Mouse (Mus musculus): ENCODE measurements at regions not wholly inside any gene's neighbourhood (a gene's known extent, or its start where the extent isn't known, plus 50 kb on each side); places are given as distances from the start of the nearest gene placed in this dataset.

DNA sequence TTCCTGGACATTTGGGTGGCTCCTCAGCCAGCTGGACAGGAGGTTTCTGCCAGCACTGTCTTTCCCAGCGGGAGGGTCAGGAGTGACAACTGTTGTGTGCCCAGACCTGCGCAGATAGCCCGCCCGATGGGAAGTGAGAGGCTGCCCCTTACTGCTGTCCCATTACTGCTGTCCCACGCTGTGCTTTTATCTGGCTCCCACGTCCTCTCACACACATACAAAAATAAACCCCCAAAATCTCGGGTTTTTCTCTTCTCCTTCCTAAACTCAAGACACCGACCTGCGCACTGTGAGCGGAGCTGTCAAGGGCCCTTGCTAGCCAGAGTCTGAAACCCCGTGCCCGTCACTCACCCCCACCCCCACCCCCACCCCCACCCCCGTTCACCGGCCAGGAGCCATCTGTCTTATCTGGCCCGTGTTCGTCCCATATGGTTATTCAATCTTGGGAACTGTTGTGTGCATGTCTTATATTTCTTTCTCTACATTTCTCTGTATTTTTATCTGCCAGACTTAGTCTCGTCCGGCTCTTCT lies 109.6 kb downstream of the Ddx11 start:
- no peak for ATAC-seq (ENCODE audit: insufficient read depth)
- 48% methylated on average over 18 of the region's 18 CpGs for WGBS (ENCODE audit: insufficient replicate concordance)

DNA sequence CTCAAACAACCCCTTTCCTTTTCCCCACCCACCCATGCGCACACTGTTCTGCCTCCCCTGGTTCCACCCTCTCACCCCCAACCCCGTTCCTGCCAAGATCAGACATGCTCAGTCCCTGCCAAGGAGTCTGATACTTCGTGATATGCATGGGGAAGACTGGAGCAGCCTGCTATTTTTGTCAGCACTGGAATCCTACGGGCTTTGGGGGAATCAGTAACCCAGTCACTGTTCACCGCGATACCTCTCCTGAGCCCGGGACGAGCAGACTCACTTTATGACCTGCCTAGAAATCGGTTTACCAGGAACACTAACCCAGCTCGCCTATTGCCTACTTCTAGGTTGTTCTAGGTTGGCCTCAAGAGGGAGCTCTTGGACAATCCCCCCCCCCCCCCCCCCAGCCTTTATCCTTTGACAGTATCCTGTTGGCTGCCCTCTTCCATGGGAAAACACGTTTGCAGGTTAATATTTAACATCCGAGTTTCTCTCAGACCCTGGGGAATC lies 110.2 kb downstream of the Ddx11 start:
- Histone ChIP-seq H3K4me1 (replicated peaks) (no peaks in the 10 kb centered on the region), H3K4me3 (replicated peaks) (no peak overlapping the region), H3K27ac (replicated peaks) (no peak overlapping the region), H3K27me3 (peaks cover 4% of the 10 kb centered on the region; the same call in 1 of the 2 replicates), H3K9ac (no peak overlapping the region), H3K9me3 (replicated peaks) (no peaks in the 10 kb centered on the region), H3K4me2 (no peak overlapping the region), H3K36me3 (replicated peaks) (no peaks in the 10 kb centered on the region)
- WGBS (ENCODE audit: insufficient replicate concordance), result 40% methylated on average over 12 of the region's 12 CpGs
- no peak for ATAC-seq (ENCODE audit: insufficient read depth)

More for the DNA sequence above, 109.6 kb downstream of the Ddx11 start:
- H3K9me3 ChIP-seq (replicated peaks), result no peaks in the 10 kb centered on the region
- no peaks in the 10 kb centered on the region for H3K4me1 ChIP-seq (replicated peaks)
- H3K36me3 ChIP-seq (replicated peaks), result no peaks in the 10 kb centered on the region
- no peak overlapping the region for H3K9ac ChIP-seq
- no peak overlapping the region for H3K4me2 ChIP-seq
- no peak overlapping the region for H3K4me3 ChIP-seq (replicated peaks)
- peaks cover 4% of the 10 kb centered on the region; the same call in 1 of the 2 replicates for H3K27me3 ChIP-seq
- H3K27ac ChIP-seq (replicated peaks), result no peak overlapping the region

DNA sequence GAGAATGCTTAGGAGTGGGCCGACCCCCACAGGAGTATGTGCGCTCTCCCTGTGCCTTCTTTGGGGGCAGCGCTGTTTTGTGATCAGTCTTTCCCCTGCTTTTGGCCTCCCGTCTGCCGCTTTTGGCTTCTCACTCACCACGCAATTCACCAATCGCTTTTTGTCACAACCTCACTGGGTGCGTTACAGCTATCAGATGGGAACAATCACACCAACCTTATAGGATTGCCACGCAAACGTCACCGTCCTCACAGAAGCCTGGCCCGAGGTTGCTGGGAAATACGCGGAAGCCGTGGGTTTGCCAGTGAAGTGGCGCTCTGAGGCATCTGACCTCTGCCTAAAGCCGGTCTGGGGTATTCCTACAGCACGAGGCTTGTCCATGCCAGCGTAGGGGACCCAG lies 111.1 kb downstream of the Ddx11 start:
- Histone ChIP-seq H3K9me3 (replicated peaks) (no peaks in the 10 kb centered on the region), H3K4me1 (replicated peaks) (no peaks in the 10 kb centered on the region), H3K4me2 (no peak overlapping the region), H3K9ac (no peak overlapping the region), H3K4me3 (replicated peaks) (no peak overlapping the region), H3K36me3 (replicated peaks) (no peaks in the 10 kb centered on the region), H3K27ac (replicated peaks) (no peak overlapping the region), H3K27me3 (peaks cover 2% of the 10 kb centered on the region; the same call in 1 of the 2 replicates)
- 72% methylated on average over 19 of the region's 19 CpGs for WGBS (ENCODE audit: insufficient replicate concordance)
- no peak for ATAC-seq (ENCODE audit: insufficient read depth)

DNA sequence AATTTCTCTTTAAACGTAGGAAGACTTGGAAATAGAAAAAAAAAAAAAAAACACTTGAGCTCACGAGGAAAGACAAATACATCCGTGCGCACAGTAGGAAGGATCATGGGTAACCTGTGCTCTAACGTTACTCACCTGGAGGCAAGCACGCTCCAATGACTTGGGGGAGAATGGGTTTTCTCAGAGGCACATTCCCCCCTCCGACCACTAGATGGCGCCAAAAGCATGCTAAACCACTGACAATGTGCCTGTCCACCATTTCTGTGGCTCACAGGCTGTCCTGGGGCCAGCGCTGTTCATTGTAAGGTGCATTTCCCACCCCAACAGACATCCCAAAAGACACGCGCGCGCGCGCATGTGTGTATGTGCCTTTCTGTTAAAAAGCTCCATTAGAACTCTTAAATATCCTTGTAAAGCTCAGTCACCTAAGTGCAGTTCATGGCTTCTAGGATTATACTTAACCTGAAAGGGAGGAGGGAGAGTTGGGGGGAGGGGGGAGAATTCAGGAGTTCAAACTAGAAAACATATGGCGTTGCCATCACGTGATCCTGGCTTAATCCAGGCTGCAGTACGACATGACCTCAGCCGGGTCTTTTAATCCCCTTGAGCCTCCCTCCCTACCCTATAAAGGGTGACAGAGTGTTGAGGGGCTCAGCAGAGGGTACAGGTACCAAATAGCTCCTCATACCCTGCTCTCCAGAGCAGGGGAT lies 111.9 kb downstream of the Ddx11 start:
- no peaks in the 10 kb centered on the region for H3K9me3 ChIP-seq (replicated peaks)
- no peak overlapping the region for H3K4me2 ChIP-seq
- H3K27ac ChIP-seq (replicated peaks), result no peak overlapping the region
- no peaks in the 10 kb centered on the region for H3K4me1 ChIP-seq (replicated peaks)
- no peak for ATAC-seq (ENCODE audit: insufficient read depth)
- H3K9ac ChIP-seq, result no peak overlapping the region
- 6% methylated on average over 19 of the region's 19 CpGs for WGBS (ENCODE audit: insufficient replicate concordance)
- no peaks in the 10 kb centered on the region for H3K36me3 ChIP-seq (replicated peaks)
- H3K4me3 ChIP-seq (replicated peaks), result no peak overlapping the region
- H3K27me3 ChIP-seq, result no peaks in the 10 kb centered on the region

DNA sequence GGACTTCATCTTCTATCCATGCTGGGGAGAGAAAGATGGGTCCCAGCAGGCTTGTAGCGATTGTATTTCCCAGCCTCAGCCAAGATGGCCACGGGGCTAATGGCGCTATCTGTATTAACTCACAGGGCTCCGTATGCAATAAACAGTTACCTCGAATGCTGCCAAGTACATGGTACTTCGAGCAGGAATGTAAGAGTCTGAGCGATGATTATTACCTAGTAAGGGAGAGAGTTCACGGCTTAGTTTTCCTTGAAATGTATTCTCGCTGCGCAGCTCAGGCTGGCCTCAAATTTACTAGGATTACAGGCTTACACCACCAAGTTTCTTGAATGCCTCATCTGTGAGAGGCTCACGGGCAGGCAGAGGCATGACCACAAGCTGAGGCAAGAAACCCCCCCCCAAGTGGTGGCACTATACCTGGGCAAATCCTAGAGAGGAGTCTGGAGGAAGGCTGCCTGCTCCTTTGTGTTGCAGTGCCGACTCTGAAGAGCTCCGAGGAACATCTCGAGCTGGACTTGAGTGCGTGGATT lies 112.6 kb downstream of the Ddx11 start:
- Histone ChIP-seq H3K36me3 (replicated peaks) (no peaks in the 10 kb centered on the region), H3K9me3 (replicated peaks) (no peaks in the 10 kb centered on the region), H3K27ac (replicated peaks) (no peak overlapping the region), H3K4me2 (no peak overlapping the region), H3K4me1 (replicated peaks) (no peaks in the 10 kb centered on the region), H3K9ac (no peak overlapping the region), H3K4me3 (replicated peaks) (no peak overlapping the region), H3K27me3 (no peaks in the 10 kb centered on the region)
- ATAC-seq (ENCODE audit: insufficient read depth), result no peak
- 71% methylated on average over 15 of the region's 15 CpGs for WGBS (ENCODE audit: insufficient replicate concordance)

DNA sequence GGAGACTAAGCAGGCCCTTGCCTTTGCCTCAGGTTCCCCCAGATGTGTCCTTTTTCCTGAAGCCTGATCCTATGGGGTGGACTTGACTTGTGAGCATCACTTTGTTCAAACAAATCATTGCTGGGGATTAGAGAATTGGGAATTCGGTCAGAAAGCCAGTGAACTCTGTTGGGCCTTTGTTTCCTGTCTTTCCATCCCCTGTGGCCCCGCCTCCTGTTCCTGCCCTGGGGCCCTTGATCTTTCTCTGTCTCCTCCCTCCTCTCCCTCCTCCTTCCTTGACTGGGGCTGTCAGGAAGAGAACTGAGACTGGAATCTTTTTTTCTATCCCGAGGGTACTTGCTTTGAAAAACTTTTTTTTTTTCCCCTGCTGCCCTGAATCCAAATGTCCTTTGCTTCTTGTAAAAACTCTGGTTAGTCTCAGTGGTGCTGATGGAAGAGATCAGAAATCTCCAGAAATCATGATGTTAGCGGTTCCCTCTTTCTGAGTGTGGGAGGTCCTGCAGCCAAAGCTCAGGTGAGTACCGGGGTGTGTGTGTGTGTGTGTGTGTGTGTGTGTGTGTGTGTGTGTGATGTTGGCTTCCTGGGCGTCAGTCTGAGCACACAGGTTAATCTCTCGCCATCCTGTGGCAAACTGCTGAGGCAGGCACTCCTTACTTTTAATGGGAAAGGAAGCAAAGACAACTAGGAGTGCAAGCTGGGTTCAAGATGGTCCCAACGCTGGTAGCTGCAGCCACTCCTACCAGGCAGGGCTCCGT lies 118.7 kb downstream of the Ddx11 start:
- H3K9me3 ChIP-seq (replicated peaks), result no peaks in the 10 kb centered on the region
- no peaks in the 10 kb centered on the region for H3K27me3 ChIP-seq
- H3K4me2 ChIP-seq, result no peak overlapping the region
- no peaks in the 10 kb centered on the region for H3K4me1 ChIP-seq (replicated peaks)
- no peak overlapping the region for H3K4me3 ChIP-seq (replicated peaks)
- H3K9ac ChIP-seq, result no peak overlapping the region
- ATAC-seq (ENCODE audit: insufficient read depth), result no peak
- H3K27ac ChIP-seq (replicated peaks), result no peak overlapping the region
- 26% methylated on average over 9 of the region's 9 CpGs for WGBS (ENCODE audit: insufficient replicate concordance)
- no peaks in the 10 kb centered on the region for H3K36me3 ChIP-seq (replicated peaks)

DNA sequence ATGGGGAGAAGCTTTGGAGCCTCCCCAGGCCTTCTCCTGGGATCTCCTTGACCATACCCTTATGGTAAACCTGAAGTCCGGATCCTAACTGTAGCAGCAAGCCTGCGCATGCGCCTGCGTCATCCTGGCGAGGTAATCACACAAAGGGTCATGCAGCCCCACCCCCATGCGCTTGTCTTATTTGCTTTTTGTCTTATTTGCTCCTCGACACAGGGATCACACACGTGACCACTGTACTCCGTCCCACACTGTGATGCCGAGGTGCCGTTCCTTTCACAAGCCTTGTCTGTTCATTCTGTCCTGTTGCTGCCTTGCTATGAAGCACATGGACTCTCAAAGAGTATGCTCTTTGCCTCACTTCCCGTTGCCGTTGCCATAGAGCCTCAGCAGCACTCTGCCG lies 120.9 kb downstream of the Ddx11 start:
- no peak overlapping the region for H3K9ac ChIP-seq
- no peak overlapping the region for H3K4me3 ChIP-seq (replicated peaks)
- no peak overlapping the region for H3K4me2 ChIP-seq
- no peak for ATAC-seq (ENCODE audit: insufficient read depth)
- H3K36me3 ChIP-seq (replicated peaks), result no peaks in the 10 kb centered on the region
- no peaks in the 10 kb centered on the region for H3K27me3 ChIP-seq
- no peak overlapping the region for H3K27ac ChIP-seq (replicated peaks)
- no peaks in the 10 kb centered on the region for H3K4me1 ChIP-seq (replicated peaks)
- 77% methylated on average over 14 of the region's 14 CpGs for WGBS (ENCODE audit: insufficient replicate concordance)
- no peaks in the 10 kb centered on the region for H3K9me3 ChIP-seq (replicated peaks)

DNA sequence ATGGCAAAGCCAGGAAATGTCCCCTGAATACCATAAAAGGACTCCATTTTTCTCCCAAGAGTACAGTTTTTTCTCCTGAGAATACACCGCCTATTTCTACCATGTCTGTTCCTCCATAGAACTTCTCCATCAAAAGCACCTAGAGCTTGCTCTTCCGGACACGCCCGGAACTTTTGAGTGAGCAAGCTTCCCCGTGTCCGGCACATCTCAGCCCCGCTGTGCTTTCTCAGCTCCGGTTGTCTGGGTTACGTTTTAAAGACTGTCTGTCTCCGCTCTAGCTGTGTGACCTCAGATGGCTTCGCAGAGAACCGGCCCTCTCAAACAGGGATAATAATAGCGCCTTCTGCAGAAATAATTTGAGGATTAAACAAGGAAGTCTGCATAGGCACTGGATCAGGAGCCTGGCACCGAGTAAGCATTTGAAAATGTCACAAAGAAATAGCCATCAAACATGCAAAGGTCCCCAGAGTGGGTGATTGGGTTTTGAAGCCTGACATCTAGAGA lies 122.8 kb downstream of the Ddx11 start:
- Histone ChIP-seq H3K27ac (replicated peaks) (no peak overlapping the region), H3K4me1 (replicated peaks) (no peaks in the 10 kb centered on the region), H3K4me2 (no peak overlapping the region), H3K36me3 (replicated peaks) (no peaks in the 10 kb centered on the region), H3K9me3 (replicated peaks) (no peaks in the 10 kb centered on the region), H3K4me3 (replicated peaks) (no peak overlapping the region), H3K27me3 (no peaks in the 10 kb centered on the region), H3K9ac (no peak overlapping the region)
- no peak for ATAC-seq (ENCODE audit: insufficient read depth)
- 75% methylated on average over 14 of the region's 14 CpGs for WGBS (ENCODE audit: insufficient replicate concordance)

DNA sequence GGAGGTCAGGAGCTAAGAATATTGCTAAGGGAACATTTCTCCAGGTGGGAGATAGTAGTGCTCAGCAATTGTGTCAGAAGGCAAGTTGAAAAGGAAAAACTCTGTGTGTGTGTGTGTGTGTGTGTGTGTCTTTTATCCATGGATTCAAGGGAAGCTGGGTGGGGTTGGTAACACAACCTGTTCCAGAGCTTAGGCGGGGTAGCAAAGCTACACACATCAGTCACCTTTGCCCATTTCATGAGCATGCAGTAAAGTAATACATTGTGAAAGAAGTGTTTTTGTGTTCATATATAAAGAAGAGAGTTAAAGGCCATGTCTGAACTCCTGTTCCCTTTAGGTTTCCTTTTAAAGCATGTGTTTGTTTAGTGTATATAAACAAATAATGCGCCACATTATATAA lies 128.2 kb downstream of the Ddx11 start:
- Histone ChIP-seq H3K4me2 (no peak overlapping the region), H3K4me3 (replicated peaks) (no peak overlapping the region), H3K36me3 (replicated peaks) (no peaks in the 10 kb centered on the region), H3K4me1 (replicated peaks) (no peaks in the 10 kb centered on the region), H3K9me3 (replicated peaks) (no peaks in the 10 kb centered on the region), H3K27me3 (no peaks in the 10 kb centered on the region), H3K9ac (no peak overlapping the region), H3K27ac (replicated peaks) (no peak overlapping the region)
- WGBS (ENCODE audit: insufficient replicate concordance), result 72% methylated on average over 2 of the region's 2 CpGs
- ATAC-seq (ENCODE audit: insufficient read depth), result no peak

DNA sequence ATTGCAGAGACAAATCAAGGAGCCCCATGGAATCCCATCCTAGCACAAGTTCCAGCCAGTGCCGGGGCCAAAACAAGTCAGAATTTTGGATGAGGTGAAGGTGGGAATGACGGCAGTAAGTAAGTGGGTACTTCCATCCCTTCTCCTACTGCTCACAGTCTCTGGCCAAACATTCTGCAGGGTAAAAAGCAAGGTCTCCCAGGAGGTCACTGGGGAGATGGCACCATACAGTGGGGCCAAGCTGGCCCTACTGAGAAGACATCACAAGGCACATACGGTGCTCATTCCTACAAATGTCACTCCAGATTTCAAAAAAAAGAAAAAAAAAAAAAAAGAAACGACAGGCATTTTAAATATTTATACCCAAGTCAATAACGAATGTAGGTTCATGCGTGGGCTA lies 129.6 kb downstream of the Ddx11 start:
- no peak overlapping the region for H3K4me3 ChIP-seq (replicated peaks)
- no peak overlapping the region for H3K9ac ChIP-seq
- no peaks in the 10 kb centered on the region for H3K4me1 ChIP-seq (replicated peaks)
- no peak overlapping the region for H3K27ac ChIP-seq (replicated peaks)
- 72% methylated on average over 6 of the region's 6 CpGs for WGBS (ENCODE audit: insufficient replicate concordance)
- H3K27me3 ChIP-seq, result no peaks in the 10 kb centered on the region
- no peaks in the 10 kb centered on the region for H3K9me3 ChIP-seq (replicated peaks)
- H3K36me3 ChIP-seq (replicated peaks), result no peaks in the 10 kb centered on the region
- ATAC-seq (ENCODE audit: insufficient read depth), result no peak
- no peak overlapping the region for H3K4me2 ChIP-seq

DNA sequence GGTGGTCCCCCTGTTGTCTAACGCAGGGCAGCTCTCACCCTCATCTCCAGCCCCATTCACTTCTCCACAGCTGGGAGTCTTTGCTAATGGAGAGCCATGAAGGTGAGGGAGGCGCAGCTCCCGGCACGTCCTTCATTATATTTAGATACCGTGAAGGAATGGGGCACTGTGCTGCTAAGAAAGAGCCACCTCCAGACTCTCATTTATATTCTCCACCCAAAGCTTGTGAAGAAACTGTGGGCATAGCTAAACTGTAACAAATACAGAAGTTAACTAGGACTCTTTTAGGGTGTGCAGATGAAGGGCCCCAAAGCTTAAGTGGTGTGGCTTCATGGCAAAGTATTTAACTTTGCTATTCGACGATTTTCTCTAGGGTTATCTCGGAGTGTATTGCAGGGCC lies 136.4 kb downstream of the Ddx11 start:
- no peaks in the 10 kb centered on the region for H3K27me3 ChIP-seq
- H3K27ac ChIP-seq (replicated peaks), result no peak overlapping the region
- H3K4me1 ChIP-seq (replicated peaks), result no peaks in the 10 kb centered on the region
- no peak overlapping the region for H3K4me3 ChIP-seq (replicated peaks)
- 64% methylated on average over 8 of the region's 8 CpGs for WGBS (ENCODE audit: insufficient replicate concordance)
- no peak overlapping the region for H3K4me2 ChIP-seq
- H3K9ac ChIP-seq, result no peak overlapping the region
- ATAC-seq (ENCODE audit: insufficient read depth), result no peak
- H3K36me3 ChIP-seq (replicated peaks), result no peaks in the 10 kb centered on the region
- no peaks in the 10 kb centered on the region for H3K9me3 ChIP-seq (replicated peaks)
